Mouse (Mus musculus): ENCODE results near the gene Ss18l1. TPM values are rescaled to one million over a fixed set of nuclear protein-coding genes. Genes with fewer than 3 reads are reported as not detected.

Ss18l1 gene
- 10 to 100 TPM; 45.3 to 45.8 TPM for total RNA-seq (2021)
- long read RNA-seq, full-length matches to known transcripts: 80 of 124 reads
- long read RNA-seq, partial matches to known transcripts: 11 of 124 reads
- long read RNA-seq, other reads (novel, unspliced or antisense): 33 of 124 reads

DNA sequence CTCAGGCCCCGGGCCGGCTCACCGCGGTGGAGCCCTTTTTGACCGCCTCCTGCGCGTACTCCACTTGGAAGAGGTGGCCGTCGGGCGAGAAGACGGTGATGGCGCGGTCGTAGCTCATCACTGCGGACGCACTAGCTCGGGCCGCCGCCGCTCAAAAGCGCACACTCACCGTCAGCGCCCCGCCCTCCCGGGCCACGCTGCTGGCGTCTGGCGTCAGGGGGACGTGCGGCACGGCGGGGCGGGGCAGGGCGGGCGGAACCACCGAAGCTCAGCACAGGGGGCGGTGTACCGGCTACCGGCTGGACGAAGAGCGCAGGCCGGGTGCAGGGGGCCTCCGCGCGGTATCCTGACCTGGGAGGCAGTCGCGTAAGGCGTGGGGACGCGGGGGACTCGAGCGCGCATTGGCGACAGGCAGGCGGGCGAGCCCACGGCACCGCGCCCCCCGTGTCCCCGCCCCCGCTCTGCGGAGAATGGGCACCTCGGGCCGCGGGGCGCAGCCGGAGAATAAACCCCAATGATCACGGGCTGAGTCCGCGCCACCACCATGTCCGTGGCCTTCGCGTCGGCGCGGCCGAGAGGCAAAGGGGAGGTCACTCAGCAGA is at the start of gene Ss18l1, which contains the start of gene Psma7:
Gene Ss18l1, plus strand, starts transcription at position 254 of the 602 bp plus-strand sequence.
Gene Psma7, minus strand, starts transcription at position 178 of the 602 bp plus-strand sequence.
- peak; percentile 87 to 90 for DNase-seq (ENCODE audit: low spot score in 2 of 2)

DNA sequence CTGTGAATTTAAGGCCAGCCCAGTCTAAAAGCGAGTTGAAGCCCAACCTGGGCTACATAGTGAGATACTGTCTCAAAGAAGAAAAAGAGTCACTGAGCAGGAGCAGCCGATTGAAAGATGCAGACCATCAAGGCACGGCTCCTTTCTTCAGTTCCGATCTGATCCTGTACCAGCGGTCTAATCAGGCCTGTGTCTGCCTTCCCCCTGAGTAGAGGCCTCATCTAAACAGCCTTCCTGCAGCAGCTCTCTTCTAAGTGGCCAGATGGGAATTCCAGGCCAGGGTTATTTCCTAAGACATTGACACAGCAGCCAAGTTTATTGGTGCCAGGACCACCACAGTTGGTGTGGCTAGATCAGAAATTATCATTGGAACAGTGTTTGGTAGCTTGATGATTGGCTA is 49.2 kb upstream of the Ss18l1 start:
- DNase-seq (ENCODE audit: low spot score in 2 of 2): no peak

DNA sequence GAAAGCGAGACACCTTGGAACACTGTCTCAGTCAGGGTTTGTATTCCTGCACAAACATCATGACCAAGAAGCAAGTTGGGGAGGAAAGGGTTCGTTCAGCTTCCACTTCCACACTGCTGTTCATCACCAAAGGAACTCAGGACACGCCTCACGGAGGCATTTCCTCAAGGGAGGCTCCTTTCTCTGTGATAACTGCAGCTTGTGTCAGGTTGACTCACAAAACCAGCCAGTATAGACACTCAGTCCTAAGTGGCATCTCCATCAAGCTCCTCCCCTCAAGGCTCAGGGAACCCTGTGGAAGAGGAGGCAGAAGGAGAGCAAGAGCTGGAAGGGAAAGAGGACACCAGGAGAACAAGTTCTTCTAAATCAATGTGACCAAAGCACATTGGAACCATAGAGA is 43.9 kb upstream of the Ss18l1 start:
- DNase-seq (ENCODE audit: low spot score in 2 of 2): no peak

DNA sequence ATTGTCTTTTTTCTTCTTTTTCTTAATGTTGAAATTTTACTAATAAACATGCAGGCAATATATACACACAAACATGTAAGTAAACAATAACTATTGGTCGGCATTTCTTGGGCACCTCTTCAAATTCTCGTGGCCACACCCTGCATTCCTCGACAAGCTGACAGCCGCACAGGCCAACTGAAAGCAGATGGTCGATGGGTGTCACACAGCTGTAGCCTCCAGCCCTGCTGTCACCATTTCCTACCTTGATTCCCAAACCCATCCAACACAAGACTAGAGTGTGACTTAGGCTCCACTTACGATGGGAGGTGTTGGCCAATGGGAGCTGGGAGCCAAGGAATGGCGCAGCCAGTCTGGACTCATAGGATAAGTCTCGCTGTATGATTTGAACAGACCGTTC is 40.7 kb upstream of the Ss18l1 start:
- no peak for DNase-seq (ENCODE audit: low spot score in 2 of 2)

DNA sequence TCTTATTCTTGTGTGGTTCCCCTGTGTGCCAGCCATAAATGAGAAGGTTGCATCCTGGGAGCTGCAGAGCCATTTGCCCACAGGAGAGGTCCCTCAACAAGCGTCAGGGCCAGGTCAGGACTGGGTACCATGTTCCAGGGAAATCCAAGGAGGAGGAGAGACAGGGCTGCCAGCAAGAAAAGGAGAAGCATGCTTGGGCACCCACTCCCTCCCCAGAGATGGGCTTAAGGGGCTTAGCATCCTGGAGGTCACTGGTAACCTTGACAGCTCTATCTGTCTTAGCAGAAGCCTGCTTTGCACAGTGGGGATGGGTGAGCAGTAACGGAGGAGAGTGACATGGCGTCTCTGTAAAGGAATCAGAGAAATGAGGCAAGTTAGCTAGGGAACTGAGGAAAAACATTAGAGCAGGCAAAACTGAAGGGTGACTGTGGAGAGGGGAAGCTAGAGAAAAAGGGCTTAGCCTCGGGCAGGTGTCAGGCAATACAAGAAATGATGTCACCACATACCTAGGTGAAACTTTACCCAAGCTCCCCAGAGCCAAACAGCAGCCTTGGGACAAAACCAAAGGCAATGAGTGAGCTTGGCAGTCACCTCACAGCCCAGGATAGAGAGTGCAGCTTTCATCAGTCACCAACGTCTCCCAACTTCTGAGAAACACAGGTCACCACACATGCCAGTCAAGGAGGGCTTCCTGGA is 36.5 kb upstream of the Ss18l1 start:
- DNase-seq (ENCODE audit: low spot score in 2 of 2): no peak

DNA sequence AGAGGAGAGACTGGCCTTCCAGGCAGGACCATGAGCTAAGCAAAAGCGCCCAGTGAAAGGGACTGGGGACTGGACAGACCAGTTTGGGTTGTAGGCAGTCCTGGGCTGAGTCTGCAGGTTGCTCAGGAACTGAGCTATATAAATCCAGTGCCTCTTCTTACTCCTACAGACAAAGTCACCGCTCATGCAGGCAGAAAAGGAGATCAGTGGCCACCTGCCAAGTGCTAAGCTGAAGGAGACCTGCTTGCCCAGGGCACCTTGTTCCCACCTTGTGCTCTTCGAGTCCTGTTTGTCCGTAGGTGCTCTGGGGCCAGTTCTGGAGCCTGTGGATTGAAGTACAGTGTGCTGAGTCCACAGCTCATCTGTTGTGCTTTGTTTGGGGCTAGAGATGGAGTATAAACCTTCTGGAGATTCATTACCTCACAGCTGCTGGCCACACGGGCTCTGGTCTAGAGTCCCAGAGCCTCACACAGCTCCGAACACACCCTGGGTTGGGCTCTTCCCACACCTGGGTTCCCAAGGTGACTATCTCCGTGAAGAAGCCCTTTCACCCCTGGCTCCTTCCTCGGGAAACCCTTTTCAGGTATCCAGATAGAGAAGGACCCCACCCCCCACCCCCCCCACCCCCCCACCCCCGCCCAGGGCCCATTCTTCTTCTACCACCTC is 35.8 kb upstream of the Ss18l1 start:
- no peak for DNase-seq (ENCODE audit: low spot score in 2 of 2)

DNA sequence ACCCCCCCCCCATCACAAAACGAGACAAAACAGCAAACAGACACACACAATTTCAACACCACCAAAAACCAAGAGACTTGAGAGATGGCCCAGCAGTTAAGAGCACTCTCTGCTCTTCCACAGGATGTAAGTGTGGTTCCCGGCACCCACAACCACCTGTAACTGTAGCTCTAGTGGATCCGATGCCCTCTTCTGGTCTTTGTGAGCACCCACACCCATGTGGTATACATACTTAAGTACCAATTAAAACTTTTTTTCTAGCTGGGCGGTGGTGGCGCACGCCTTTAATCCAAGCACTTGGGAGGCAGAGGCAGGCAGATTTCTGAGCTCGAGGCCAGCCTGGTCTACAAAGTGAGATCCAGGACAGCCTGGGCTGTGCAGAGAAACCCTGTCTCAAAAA is 31.6 kb upstream of the Ss18l1 start:
- DNase-seq (ENCODE audit: low spot score in 2 of 2): no peak

DNA sequence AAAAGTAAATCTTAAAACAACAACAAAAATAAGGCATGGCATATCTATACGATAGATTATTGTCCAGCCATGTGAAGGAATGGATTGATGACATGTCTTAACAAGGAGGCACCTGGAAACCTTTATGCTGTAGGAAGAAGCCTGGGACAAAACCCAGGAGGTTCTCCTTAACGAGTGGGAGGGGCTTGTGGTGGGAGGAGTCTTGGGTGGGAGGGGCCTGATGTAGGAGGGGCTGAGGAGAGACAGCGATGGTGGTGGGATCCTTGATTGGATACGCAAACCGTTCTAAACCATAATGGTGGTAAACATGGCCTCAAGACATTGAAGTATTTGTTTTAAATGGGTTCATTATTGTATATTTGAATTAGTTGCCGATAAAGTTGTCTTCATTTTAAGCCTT is 30.9 kb upstream of the Ss18l1 start:
- no peak for DNase-seq (ENCODE audit: low spot score in 2 of 2)

DNA sequence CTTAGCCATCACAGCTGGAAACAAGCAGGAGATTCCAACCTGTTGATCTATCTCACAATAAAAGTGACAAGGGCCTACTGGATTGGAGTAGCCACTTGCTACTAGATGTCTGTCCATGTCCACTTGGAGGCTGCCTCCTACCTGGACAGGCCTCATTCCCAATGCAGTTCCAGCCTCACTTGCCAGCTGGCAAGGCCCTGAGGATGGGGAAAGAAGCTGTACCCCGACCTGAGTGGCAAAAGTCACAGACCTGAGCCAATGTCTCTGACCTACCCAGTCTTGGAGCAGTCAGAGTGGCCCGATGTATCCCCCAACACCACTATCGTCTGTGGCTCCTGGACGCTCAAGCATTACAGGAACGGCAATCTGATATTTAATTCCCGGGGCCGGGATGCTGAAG is 28.6 kb upstream of the Ss18l1 start:
- no peak for DNase-seq (ENCODE audit: low spot score in 2 of 2)

DNA sequence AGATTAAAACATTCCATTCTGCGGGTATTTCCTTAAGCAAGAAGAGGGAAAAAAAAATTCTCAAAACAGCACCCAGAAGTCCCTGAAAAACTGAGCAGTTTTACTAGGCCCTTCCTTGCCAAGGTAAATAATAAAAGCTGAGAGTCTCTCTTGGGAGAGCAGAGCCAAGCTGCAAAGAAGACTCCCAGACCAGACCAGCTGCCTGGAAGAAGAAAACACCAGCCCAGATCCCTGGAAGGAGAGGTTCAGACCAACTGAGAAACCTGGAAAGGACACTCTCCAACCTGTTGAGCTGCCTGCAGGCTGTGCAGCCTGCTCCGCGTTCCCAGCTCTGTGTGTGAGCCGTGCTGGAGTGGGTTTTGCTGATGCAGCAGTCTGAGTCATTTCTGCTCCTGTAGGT is 24.7 kb upstream of the Ss18l1 start:
- no peak for DNase-seq (ENCODE audit: low spot score in 2 of 2)

DNA sequence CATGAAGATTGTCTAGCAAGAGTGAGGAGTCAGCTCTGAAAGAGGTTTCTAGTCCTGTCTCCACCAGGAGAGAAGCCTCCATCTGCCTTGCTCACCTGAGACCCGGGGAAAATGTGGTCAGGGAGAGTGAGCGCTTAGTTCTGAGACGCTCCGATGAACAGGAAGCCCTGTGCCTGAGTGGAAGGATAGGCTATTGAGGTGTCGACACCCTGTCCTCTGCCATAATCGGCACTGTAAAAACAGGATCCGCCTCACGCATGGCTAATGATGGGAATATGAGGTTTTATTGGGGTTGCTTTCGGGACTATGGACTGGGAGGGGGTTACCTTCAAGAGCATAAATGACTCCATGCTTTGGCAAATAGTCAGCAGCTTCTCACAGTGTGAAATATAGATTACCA is 23.7 kb upstream of the Ss18l1 start:
- DNase-seq (ENCODE audit: low spot score in 2 of 2): no peak

DNA sequence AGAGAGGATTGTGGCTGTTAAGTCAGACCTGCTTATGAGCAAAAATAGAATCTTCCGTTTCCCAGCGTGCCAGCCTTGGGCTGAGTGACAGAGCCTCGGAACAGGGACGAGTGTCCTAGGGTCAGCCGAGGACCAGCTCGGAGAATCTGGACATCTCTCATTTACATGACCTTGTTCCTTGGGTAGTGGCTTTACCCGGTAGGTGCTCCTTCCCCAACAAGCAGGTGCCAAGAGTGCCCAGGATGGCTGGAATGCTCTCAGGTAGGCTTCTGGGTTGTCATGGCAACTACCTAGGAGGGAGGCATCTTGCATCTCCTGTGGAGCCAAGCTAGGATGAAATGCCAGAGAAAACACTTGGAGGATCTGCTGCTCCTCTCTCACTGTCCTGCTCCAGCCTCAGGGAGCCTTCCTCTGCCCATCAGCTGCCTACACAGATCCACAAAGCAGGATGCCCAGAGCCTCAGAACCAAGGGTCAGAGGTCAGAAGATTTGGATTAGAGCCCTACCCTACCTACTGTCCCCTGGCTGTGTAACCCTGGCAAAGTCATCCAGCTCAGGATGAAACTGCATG is 22.1 kb upstream of the Ss18l1 start:
- no peak for DNase-seq (ENCODE audit: low spot score in 2 of 2)

DNA sequence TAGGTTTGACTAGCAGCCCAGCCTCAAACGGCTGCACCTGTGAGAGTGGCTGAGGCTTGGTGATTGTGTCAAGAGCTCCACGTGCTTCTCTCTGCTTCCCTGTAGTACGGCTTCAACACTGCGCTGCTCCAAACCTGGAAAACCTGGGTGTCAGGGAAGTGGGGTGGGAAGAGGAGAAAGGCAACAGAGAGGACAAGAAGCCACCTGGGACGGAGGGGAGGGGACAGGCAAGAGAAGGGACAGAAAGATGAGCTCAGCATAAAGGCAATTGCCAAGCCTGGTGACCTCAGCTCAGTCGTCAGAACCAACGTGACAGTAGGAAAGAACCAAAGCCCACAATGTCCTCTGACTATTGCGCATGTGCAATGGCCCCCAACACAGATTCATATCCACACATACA is 21.4 kb upstream of the Ss18l1 start:
- no peak for DNase-seq (ENCODE audit: low spot score in 2 of 2)

DNA sequence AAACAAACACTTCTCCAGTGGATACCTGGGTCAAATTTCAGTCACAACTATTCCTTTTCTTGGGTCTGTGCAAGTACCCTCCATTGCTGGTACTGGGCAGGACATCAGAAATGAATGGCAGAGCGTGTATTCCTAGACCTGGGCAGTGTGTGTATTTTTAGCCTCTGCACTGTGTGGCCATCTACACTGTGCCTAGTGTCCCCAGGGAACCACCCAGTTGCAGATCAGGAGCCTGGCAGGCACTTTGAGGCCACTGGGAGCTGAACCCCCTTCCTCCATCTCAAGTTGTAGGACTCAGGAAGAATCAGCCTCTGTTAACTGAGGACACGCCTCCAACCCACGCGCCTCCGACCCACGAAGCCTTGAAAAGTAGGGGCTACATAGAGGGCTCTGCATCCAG is 19.6 kb upstream of the Ss18l1 start:
- no peak for DNase-seq (ENCODE audit: low spot score in 2 of 2)

DNA sequence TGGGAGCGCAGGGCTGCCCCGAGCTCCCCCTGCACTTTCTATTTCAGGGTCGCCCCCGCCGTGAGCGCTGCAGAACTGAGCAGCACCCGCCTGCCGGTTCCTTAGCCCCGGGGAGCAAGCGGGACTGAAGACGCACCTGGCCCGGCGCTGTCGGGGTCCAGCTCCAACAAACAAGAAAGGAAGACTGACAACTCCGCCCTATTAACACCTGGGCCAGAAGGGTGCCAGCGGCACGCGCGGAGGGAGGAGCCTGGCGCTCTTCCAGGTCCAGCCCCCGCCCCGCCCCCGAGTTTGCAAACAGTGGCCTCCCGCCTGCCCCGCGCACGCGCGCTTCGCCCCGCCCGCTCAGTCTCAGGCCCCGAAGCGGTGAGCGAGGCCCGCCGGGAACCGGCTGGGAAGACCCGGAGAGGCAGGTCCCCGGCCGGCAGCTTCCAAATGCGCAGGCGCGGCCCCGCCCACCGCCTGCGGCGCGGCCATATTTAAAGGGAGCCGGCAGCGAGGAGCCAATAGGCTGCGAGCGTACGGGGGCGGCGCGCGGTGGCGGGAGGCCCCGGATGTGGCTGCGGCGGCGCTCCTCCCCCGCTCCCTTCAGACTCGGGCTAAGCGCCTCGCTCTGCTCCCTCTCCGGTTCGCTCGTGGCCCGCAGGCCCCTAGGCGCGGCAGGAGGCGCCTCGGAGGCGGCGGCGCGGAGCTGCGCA is 17.8 kb upstream of the Ss18l1 start, which contains the start of gene Lsm14b:
Gene Lsm14b, plus strand, starts transcription at position 587 of the 698 bp plus-strand sequence.
- peak; percentile 98 to 99 for DNase-seq (ENCODE audit: low spot score in 2 of 2)

DNA sequence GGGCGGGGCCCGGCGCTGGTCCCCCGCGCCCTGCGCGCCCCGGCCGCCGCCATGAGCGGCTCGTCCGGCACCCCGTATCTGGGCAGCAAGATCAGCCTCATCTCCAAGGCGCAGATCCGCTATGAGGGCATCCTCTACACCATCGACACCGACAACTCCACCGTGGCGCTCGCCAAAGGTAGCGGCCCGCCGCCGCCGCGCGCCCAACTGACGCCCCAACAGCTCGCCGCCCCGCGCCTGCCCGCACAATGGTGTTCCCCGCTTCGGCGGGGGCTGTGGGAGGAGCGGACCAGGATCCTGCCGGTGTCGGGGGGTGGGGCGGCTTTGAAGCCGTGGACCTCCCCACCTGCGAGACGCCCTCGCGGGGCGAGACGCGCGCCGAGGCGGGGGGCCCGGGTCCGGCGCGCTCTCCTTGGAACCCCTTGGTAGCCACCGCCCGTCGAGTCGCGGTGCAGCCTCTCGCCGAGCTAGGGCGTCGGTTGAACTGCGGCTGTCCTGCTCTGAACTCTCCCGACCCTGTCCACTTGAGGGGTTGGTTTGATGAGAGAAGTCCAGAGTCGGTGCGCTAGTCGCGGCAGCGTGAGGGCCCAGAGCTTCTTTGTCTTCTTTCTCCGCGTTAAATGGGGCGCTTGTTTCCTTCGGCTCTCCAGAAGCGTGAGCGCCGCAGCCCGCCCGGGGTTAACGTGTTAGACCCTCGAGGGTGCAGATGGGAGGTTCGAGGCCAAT is 17.0 kb upstream of the Ss18l1 start:
- peak; percentile 48 to 52 for DNase-seq (ENCODE audit: low spot score in 2 of 2)

DNA sequence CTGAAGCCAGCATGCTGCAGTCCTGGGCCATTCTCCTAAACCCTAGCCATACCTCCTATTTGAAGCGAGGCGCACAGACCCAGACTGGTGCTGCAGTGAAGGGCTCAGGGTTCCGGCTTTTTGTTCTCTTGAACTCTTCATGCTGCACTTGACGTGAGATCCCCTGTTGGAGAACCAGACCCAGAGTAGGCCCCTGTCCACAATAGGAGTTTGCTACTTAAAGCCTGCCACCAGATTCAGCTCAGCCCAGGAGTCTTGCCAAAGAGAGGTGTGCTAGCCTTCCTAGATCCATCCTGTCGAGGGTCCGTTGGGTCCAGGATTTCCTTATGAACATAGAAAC is 16.5 kb upstream of the Ss18l1 start:
- DNase-seq (ENCODE audit: low spot score in 2 of 2): no peak

DNA sequence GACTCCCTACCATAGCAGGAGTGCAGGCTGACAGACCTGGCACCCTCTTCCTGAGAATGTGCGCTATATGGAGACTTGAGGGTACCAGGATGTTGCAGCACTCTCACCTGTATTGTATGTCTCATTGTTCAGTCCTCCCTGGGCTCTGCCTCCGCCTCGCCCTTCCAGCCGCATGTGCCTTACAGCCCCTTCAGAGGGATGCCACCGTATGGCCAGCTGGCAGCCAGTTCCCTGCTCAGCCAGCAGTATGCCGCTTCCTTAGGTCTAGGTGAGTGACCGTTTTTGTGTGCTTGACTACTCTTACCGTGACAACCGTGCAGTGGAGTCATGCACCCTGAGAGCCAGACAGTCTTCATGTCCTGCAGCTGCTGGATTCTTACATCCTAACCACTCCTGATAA is 14.5 kb upstream of the Ss18l1 start:
- DNase-seq (ENCODE audit: low spot score in 2 of 2): no peak

DNA sequence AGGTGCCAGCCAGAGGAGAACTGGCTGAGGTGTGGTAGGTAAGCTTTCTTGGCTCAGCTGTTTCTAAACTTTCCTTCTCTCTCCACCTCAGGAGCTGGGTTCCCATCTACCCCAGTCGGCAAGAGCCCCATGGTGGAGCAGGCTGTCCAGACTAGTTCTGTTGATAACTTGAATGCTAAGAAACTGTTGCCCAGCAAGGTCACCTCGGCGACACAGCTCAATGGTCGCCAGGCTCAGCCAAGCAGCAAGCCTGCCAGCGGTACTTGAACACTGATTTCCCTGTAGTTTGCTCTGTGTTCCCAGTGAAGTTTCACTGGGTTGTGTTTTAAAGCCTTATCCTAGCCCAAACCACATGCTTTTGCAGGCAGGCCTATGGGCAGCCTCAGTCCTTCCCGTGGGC is 11.0 kb upstream of the Ss18l1 start:
- no peak for DNase-seq (ENCODE audit: low spot score in 2 of 2)

DNA sequence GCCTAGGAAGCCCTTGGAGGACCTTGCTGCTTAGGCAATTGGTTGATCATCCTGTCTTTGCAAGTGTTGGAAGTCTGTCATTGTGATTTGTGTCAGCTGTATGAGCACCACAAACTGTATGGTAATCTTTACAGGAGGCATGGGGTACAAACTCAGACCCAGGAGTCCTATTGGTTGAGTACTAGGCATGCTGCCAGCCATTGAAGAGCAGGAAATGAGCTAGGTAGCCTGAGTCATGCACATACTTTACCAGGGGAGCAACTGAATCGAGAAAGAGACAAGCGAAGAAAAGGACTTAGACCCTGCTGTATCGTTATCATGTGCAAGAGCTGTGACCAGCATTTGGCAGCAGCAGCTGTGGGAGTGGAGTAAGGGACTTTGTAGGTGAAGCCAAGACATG is 9.4 kb upstream of the Ss18l1 start:
- DNase-seq (ENCODE audit: low spot score in 2 of 2): no peak

DNA sequence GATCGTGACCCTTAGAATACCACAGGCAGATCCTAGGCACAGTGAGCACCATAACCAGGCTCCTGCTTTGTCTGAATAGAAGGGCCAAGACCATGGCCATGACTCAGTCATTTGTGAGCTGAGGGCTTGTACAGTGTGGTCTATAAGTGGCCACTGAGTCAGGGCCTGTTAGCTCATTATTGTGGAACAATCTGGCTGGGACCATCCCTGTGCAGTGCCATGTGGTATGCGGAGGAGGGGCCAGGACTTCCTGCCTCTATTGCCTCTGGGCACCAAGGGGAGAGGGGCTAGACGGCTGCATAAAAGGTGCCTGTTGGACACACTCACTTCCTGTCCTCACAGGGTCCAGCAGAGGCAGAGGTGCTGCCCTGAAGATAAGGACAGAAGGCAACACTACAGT is 8.4 kb upstream of the Ss18l1 start:
- no peak for DNase-seq (ENCODE audit: low spot score in 2 of 2)
